Mouse (Mus musculus) heart, embryonic 12.5 days (tissue): Measurements from ENCODE around the gene Ces1b. TPM values are rescaled to one million over a fixed set of nuclear protein-coding genes. Genes with fewer than 3 reads are reported as not detected.

Experiments
- ATAC-seq: fragments of 200-750 bp; cut with Nextera tagmentation; 2 replicates; pipeline ENCODE4 v1.8.0; 2017; ENCODE audit warnings: moderate TSS enrichment, moderate library complexity; ENCODE audit not compliant: insufficient number of reproducible peaks, low FRiP score
- H3K27ac ChIP-seq: fragments of 300-500 bp; sonication (generic); 2 replicates; pipeline ENCODE4 v1.5.1; 2016; ENCODE audit warnings: mild to moderate bottlenecking, moderate library complexity; ENCODE audit not compliant: poor library complexity, severe bottlenecking
- H3K27me3 ChIP-seq: fragments of 300-500 bp; sonication (generic); replicated peaks from 2 replicates; pipeline ENCODE4 v1.6.1; 2016; ENCODE audit warnings: mild to moderate bottlenecking, moderate library complexity
- H3K36me3 ChIP-seq: fragments of 300-500 bp; sonication (generic); 2 replicates; pipeline ENCODE4 v1.6.1; 2016; ENCODE audit warnings: mild to moderate bottlenecking, moderate library complexity
- H3K4me1 ChIP-seq: fragments of 300-500 bp; sonication (generic); replicated peaks from 2 replicates; pipeline ENCODE4 v1.6.1; 2016; ENCODE audit warnings: mild to moderate bottlenecking
- H3K4me2 ChIP-seq: fragments of 300-500 bp; sonication (generic); 2 replicates; pipeline ENCODE4 v1.6.1; 2016; ENCODE audit warnings: mild to moderate bottlenecking, moderate library complexity
- H3K4me3 ChIP-seq: fragments of 300-500 bp; sonication (generic); 2 replicates; pipeline ENCODE4 v1.5.1; 2016; ENCODE audit warnings: mild to moderate bottlenecking
- H3K9ac ChIP-seq: fragments of 300-500 bp; sonication (generic); 2 replicates; pipeline ENCODE4 v1.6.1; 2016; ENCODE audit warnings: mild to moderate bottlenecking, moderate library complexity
- H3K9me3 ChIP-seq: fragments of 300-500 bp; sonication (generic); replicated peaks from 2 replicates; pipeline ENCODE4 v1.6.1; 2016; ENCODE audit warnings: mild to moderate bottlenecking, moderate library complexity
- WGBS: fragments of 180-500 bp; shearing (Covaris S2); methylation state at CpG from one replicate; pipeline ENCODE4 v1.1.7; 2016; 5-methylcytosine and 5-hydroxymethylcytosine counted together
- polyA plus RNA-seq: library from polyadenylated mRNA; unstranded; fragments of >200 nt; fragmentation: Nextera tagmentation; extraction: Ambion mirVana; gene quantifications from 2 replicates; pipeline ENCODE4 v1.2.1, GENCODE M21; 2016

The Ces1b gene
- polyA plus RNA-seq: not detected in 2 replicates

- H3K4me3 ChIP-seq: no peak within 1 kb of the TSS
- 65% methylated on average over 2 of the region's 2 CpGs for WGBS
- no peaks in the 10 kb centered on the region for H3K9me3 ChIP-seq
- no peak within 1 kb of the TSS for H3K4me2 ChIP-seq
- no peak within 1 kb of the TSS for H3K27ac ChIP-seq
- H3K9ac ChIP-seq: no peak within 1 kb of the TSS
- no peak for ATAC-seq
- no peaks in the 10 kb centered on the region for H3K36me3 ChIP-seq
- no peaks in the 10 kb centered on the region for H3K4me1 ChIP-seq
- no peaks in the 10 kb centered on the region for H3K27me3 ChIP-seq
These were observed at the start of gene Ces1b for GRCm38 (mm10) chr8:93079887-93080286. Ces1b (minus strand) TSS chr8:93080017.

GRCm38 (mm10) chr8:93126476-93126875 is 46.7 kb upstream of the Ces1b start:
- no peaks in the 10 kb centered on the region for H3K9me3 ChIP-seq
- no peak overlapping the region for H3K4me3 ChIP-seq
- ATAC-seq: no peak
- H3K36me3 ChIP-seq: no peaks in the 10 kb centered on the region
- H3K4me2 ChIP-seq: no peak overlapping the region
- 76% methylated on average over 2 of the region's 2 CpGs for WGBS
- no peaks in the 10 kb centered on the region for H3K27me3 ChIP-seq
- no peak overlapping the region for H3K27ac ChIP-seq
- H3K4me1 ChIP-seq: no peaks in the 10 kb centered on the region
- H3K9ac ChIP-seq: no peak overlapping the region

- no peak overlapping the region for H3K4me2 ChIP-seq
- no peak overlapping the region for H3K4me3 ChIP-seq
- H3K9me3 ChIP-seq: no peaks in the 10 kb centered on the region
- no peak overlapping the region for H3K27ac ChIP-seq
- WGBS: 69% methylated on average over 1 of the region's 1 CpGs
- ATAC-seq: no peak
- no peaks in the 10 kb centered on the region for H3K4me1 ChIP-seq
- H3K27me3 ChIP-seq: no peaks in the 10 kb centered on the region
- H3K9ac ChIP-seq: no peak overlapping the region
- H3K36me3 ChIP-seq: no peaks in the 10 kb centered on the region
These were observed 42.2 kb upstream of the Ces1b start for GRCm38 (mm10) chr8:93122005-93122404.

GRCm38 (mm10) chr8:93095376-93095775 is 15.6 kb upstream of the Ces1b start:
- Histone ChIP-seq H3K4me1 (no peaks in the 10 kb centered on the region), H3K27me3 (no peaks in the 10 kb centered on the region), H3K36me3 (no peaks in the 10 kb centered on the region), H3K27ac (no peak overlapping the region), H3K4me3 (no peak overlapping the region), H3K9ac (no peak overlapping the region), H3K4me2 (no peak overlapping the region), H3K9me3 (no peaks in the 10 kb centered on the region)
- ATAC-seq: no peak

GRCm38 (mm10) chr8:93091324-93091723 is 11.5 kb upstream of the Ces1b start:
- H3K4me3 ChIP-seq: no peak overlapping the region
- H3K27ac ChIP-seq: no peak overlapping the region
- ATAC-seq: no peak
- no peaks in the 10 kb centered on the region for H3K36me3 ChIP-seq
- no peak overlapping the region for H3K9ac ChIP-seq
- H3K27me3 ChIP-seq: no peaks in the 10 kb centered on the region
- WGBS: 65% methylated on average over 1 of the region's 1 CpGs
- no peak overlapping the region for H3K4me2 ChIP-seq
- H3K9me3 ChIP-seq: no peaks in the 10 kb centered on the region
- peaks cover 3% of the 10 kb centered on the region; the same call in 1 of the 2 replicates for H3K4me1 ChIP-seq

GRCm38 (mm10) chr8:93088686-93089122 is 8.9 kb upstream of the Ces1b start:
- 6% methylated on average over 2 of the region's 2 CpGs for WGBS
- H3K9ac ChIP-seq: no peak overlapping the region

GRCm38 (mm10) chr8:93088193-93088592 is 8.4 kb upstream of the Ces1b start:
- Histone ChIP-seq H3K4me2 (peak overlapping the region; percentile 24; the same call in 1 of the 2 replicates), H3K27me3 (no peaks in the 10 kb centered on the region), H3K36me3 (no peaks in the 10 kb centered on the region), H3K4me3 (no peak overlapping the region), H3K27ac (no peak overlapping the region), H3K9ac (no peak overlapping the region), H3K9me3 (no peaks in the 10 kb centered on the region), H3K4me1 (peaks cover 3% of the 10 kb centered on the region; the same call in 1 of the 2 replicates)
- WGBS: 33% methylated on average over 7 of the region's 7 CpGs
- no peak for ATAC-seq

More at GRCm38 (mm10) chr8:93088686-93089122, 8.9 kb upstream of the Ces1b start:
- Histone ChIP-seq H3K36me3 (no peaks in the 10 kb centered on the region), H3K9me3 (no peaks in the 10 kb centered on the region), H3K4me3 (no peak overlapping the region), H3K27ac (no peak overlapping the region), H3K4me1 (peaks cover 3% of the 10 kb centered on the region; the same call in 1 of the 2 replicates), H3K27me3 (no peaks in the 10 kb centered on the region), H3K4me2 (0 out of 2 replicates have a peak overlapping the region, but pooled peaks have one; percentile 24)
- no peak for ATAC-seq

- WGBS: 84% methylated on average over 4 of the region's 4 CpGs
- Histone ChIP-seq H3K36me3 (no peaks in the 10 kb centered on the region), H3K9ac (no peak overlapping the region), H3K4me3 (no peak overlapping the region), H3K27ac (no peak overlapping the region), H3K9me3 (no peaks in the 10 kb centered on the region), H3K4me2 (no peak overlapping the region), H3K27me3 (no peaks in the 10 kb centered on the region), H3K4me1 (no peaks in the 10 kb centered on the region)
- ATAC-seq: no peak
These were observed 4.6 kb downstream of the Ces1b start for GRCm38 (mm10) chr8:93075251-93075650.

GRCm38 (mm10) chr8:93063416-93064117 is 16.2 kb downstream of the Ces1b start:
- Histone ChIP-seq H3K9ac (no peak overlapping the region), H3K4me3 (no peak overlapping the region), H3K9me3 (no peaks in the 10 kb centered on the region), H3K4me2 (no peak overlapping the region), H3K4me1 (no peaks in the 10 kb centered on the region), H3K27me3 (no peaks in the 10 kb centered on the region; the same call in 1 of the 2 replicates), H3K27ac (no peak overlapping the region), H3K36me3 (no peaks in the 10 kb centered on the region)
- no peak for ATAC-seq
- 71% methylated on average over 3 of the region's 3 CpGs for WGBS

- Histone ChIP-seq H3K4me2 (no peak overlapping the region), H3K27me3 (no peaks in the 10 kb centered on the region; the same call in 1 of the 2 replicates), H3K4me1 (peaks cover 4% of the 10 kb centered on the region), H3K36me3 (no peaks in the 10 kb centered on the region), H3K4me3 (no peak overlapping the region), H3K9ac (no peak overlapping the region), H3K9me3 (no peaks in the 10 kb centered on the region), H3K27ac (no peak overlapping the region)
- no peak for ATAC-seq
- 10% methylated on average over 2 of the region's 2 CpGs for WGBS
These were observed 20.6 kb downstream of the Ces1b start for GRCm38 (mm10) chr8:93059185-93059584.

GRCm38 (mm10) chr8:93055238-93055637 is 24.6 kb downstream of the Ces1b start:
- no peaks in the 10 kb centered on the region for H3K9me3 ChIP-seq
- no peak for ATAC-seq

More at GRCm38 (mm10) chr8:93055238-93055637, 24.6 kb downstream of the Ces1b start:
- Histone ChIP-seq H3K36me3 (no peaks in the 10 kb centered on the region), H3K27me3 (no peaks in the 10 kb centered on the region; the same call in 1 of the 2 replicates), H3K27ac (no peak overlapping the region), H3K4me3 (no peak overlapping the region), H3K4me1 (peaks cover 4% of the 10 kb centered on the region), H3K4me2 (no peak overlapping the region), H3K9ac (no peak overlapping the region)
- 24% methylated on average over 2 of the region's 2 CpGs for WGBS
